Comparison of ENCODE assay signal across 24 mouse cellular contexts in the genomic region with DNA sequence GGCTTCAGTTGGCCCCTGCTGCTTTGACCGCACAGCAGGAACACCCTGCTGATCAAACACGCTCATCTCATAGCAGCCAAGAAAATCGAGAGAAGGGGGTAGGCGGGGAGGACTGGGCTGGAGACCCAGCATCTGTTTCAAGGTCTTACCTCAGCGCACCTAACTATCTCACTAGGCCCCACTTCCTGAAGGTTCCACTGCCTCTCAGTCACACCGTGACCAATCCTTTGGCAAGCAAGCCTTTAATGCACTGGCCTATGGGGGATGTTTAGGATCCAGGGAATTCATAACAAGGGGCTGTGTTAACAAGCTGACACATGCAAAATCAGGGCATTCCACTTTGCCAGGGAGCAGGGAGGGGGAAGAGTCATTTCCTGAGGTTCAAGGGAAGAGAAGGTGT.
DNase-seq lines count a peak whose midpoint lies in the region; ATAC-seq and TF ChIP-seq lines count a peak whose summit lies in the region.
"Had no signal": no experiment of that assay in that cellular context is flagged by ENCODE, and none has a peak within 500 bp of the region (broad histone marks: within the 10 kb centered on the region; RNA-seq: fewer than 3 reads in every experiment).

No protein-coding gene starts in this region.

- H3K9ac ChIP-seq in hindbrain, postnatal 0 days (replicated peaks; ENCODE audit: low read length): no peak overlapping the region
- H3K9ac ChIP-seq in embryonic facial prominence, embryonic 14.5 days (ENCODE audit: low read depth, low read length): no peak overlapping the region
- no peak overlapping the region for H3K9ac ChIP-seq in limb, embryonic 13.5 days
- H3K9ac ChIP-seq: forebrain, postnatal 0 days; liver, embryonic 12.5 days; liver, postnatal 0 days; stomach, embryonic 15.5 days had no signal

- no peaks in the 10 kb centered on the region for H3K36me3 ChIP-seq in hindbrain, embryonic 10.5 days
- no peaks in the 10 kb centered on the region for H3K36me3 ChIP-seq in hindbrain, postnatal 0 days (ENCODE audit: insufficient read depth, low read length)
- no peaks in the 10 kb centered on the region for H3K36me3 ChIP-seq in embryonic facial prominence, embryonic 10.5 days (replicated peaks)
- H3K36me3 ChIP-seq in embryonic facial prominence, embryonic 14.5 days (ENCODE audit: control insufficient read depth, insufficient read depth, low read length): no peaks in the 10 kb centered on the region
- no peaks in the 10 kb centered on the region for H3K36me3 ChIP-seq in limb, embryonic 13.5 days
- H3K36me3 ChIP-seq: liver, embryonic 12.5 days; stomach, embryonic 15.5 days had no signal

- peaks cover 22% of the 10 kb centered on the region for H3K4me1 ChIP-seq in hindbrain, embryonic 10.5 days (replicated peaks)
- H3K4me1 ChIP-seq in hindbrain, postnatal 0 days (ENCODE audit: insufficient read depth, low read length): no peaks in the 10 kb centered on the region
- H3K4me1 ChIP-seq in embryonic facial prominence, embryonic 10.5 days: peaks cover 37% of the 10 kb centered on the region
- H3K4me1 ChIP-seq in embryonic facial prominence, embryonic 14.5 days (ENCODE audit: control insufficient read depth, insufficient read depth, low read length): peaks cover 10% of the 10 kb centered on the region; the same call in 1 of the 2 replicates
- peaks cover 33% of the 10 kb centered on the region for H3K4me1 ChIP-seq in limb, embryonic 13.5 days
- H3K4me1 ChIP-seq: liver, embryonic 12.5 days; stomach, embryonic 15.5 days had no signal

- H3K4me2 ChIP-seq in hindbrain, postnatal 0 days (ENCODE audit: low read depth, low read length): no peak overlapping the region
- no peak overlapping the region for H3K4me2 ChIP-seq in embryonic facial prominence, embryonic 14.5 days (ENCODE audit: low read depth, low read length)
- H3K4me2 ChIP-seq in limb, embryonic 13.5 days (replicated peaks): no peak overlapping the region
- H3K4me2 ChIP-seq: liver, embryonic 12.5 days; stomach, embryonic 15.5 days had no signal

- H3K27me3 ChIP-seq in hindbrain, embryonic 10.5 days (ENCODE audit: insufficient read depth, poor library complexity, severe bottlenecking): peaks cover 7% of the 10 kb centered on the region
- no peaks in the 10 kb centered on the region for H3K27me3 ChIP-seq in hindbrain, postnatal 0 days (ENCODE audit: insufficient read depth, low read length)
- 0 out of 2 replicates have a peak, but pooled peaks cover 5% of the 10 kb centered on the region for H3K27me3 ChIP-seq in embryonic facial prominence, embryonic 10.5 days (replicated peaks; ENCODE audit: low read depth, poor library complexity, severe bottlenecking)
- no peaks in the 10 kb centered on the region for H3K27me3 ChIP-seq in embryonic facial prominence, embryonic 14.5 days (replicated peaks; ENCODE audit: control insufficient read depth, insufficient read depth, low read length)
- no peaks in the 10 kb centered on the region for H3K27me3 ChIP-seq in limb, embryonic 13.5 days
- H3K27me3 ChIP-seq: liver, embryonic 12.5 days; stomach, embryonic 15.5 days had no signal

- no peaks in the 10 kb centered on the region for H3K9me3 ChIP-seq in hindbrain, embryonic 10.5 days
- H3K9me3 ChIP-seq in hindbrain, postnatal 0 days (ENCODE audit: low read length): no peaks in the 10 kb centered on the region
- no peaks in the 10 kb centered on the region for H3K9me3 ChIP-seq in embryonic facial prominence, embryonic 10.5 days
- H3K9me3 ChIP-seq in embryonic facial prominence, embryonic 14.5 days (ENCODE audit: control insufficient read depth, low read length): no peaks in the 10 kb centered on the region
- H3K9me3 ChIP-seq in limb, embryonic 13.5 days: no peaks in the 10 kb centered on the region
- H3K9me3 ChIP-seq: liver, embryonic 12.5 days; stomach, embryonic 15.5 days had no signal

- peak overlapping the region; percentile 56; the same call in 1 of the 2 replicates for H3K27ac ChIP-seq in hindbrain, embryonic 10.5 days
- H3K27ac ChIP-seq in hindbrain, postnatal 0 days: no peak overlapping the region
- peak overlapping the region; percentile 42; the same call in 1 of the 2 replicates for H3K27ac ChIP-seq in embryonic facial prominence, embryonic 10.5 days (replicated peaks)
- H3K27ac ChIP-seq in embryonic facial prominence, embryonic 14.5 days (replicated peaks; ENCODE audit: low read depth, low read length): no peak overlapping the region
- H3K27ac ChIP-seq in limb, embryonic 13.5 days: no peak overlapping the region; the same call in 1 of the 2 replicates
- H3K27ac ChIP-seq: left cerebral cortex, adult 2 months; liver, embryonic 12.5 days; macrophage; stomach, embryonic 15.5 days had no signal

- 57% methylated on average over 6 of the region's 6 CpGs for WGBS in hindbrain, embryonic 10.5 days
- WGBS in hindbrain, postnatal 0 days: 47% methylated on average over 6 of the region's 6 CpGs
- WGBS in embryonic facial prominence, embryonic 10.5 days: 66% methylated on average over 6 of the region's 6 CpGs
- WGBS in embryonic facial prominence, embryonic 14.5 days: 52% methylated on average over 6 of the region's 6 CpGs
- WGBS in limb, embryonic 13.5 days: 47% methylated on average over 6 of the region's 6 CpGs

- no peak for TF ChIP-seq CTCF in hindbrain, postnatal 0 days (IDR thresholded peaks at IDR 0.05; ENCODE audit: low read depth)

- ATAC-seq in hindbrain, postnatal 0 days: no peak
- peak; percentile 65 for ATAC-seq in embryonic facial prominence, embryonic 14.5 days (ENCODE audit: low read depth)
- peak; percentile 28; the same call in 1 of the 2 replicates for ATAC-seq in limb, embryonic 13.5 days (ENCODE audit: low FRiP score, low read depth)
- ATAC-seq: CD4-positive, CD25-positive, alpha-beta regulatory T cell, adult 4 months; forebrain, postnatal 0 days; intestine, postnatal 0 days; liver, embryonic 12.5 days; liver, postnatal 0 days; lung, postnatal 0 days had no signal

- DNase-seq in hindbrain, embryonic 10.5 days (ENCODE audit: low spot score): no peak
- DNase-seq in hindbrain, postnatal 0 days (ENCODE audit: low spot score): no peak
- DNase-seq in embryonic facial prominence, embryonic 10.5 days (ENCODE audit: low spot score): no peak
- peak; percentile 49 for DNase-seq in embryonic facial prominence, embryonic 14.5 days (ENCODE audit: low spot score)
- DNase-seq in cerebellum, adult 11-12 months: no peak
- DNase-seq in cerebellum, adult 11 months: no peak
- DNase-seq: adrenal gland, postnatal 14 days; cerebellum, adult 2 months; cerebellum, postnatal 14 days; forebrain, postnatal 0 days; gastrocnemius, postnatal 10 days; heart, postnatal 4 days; kidney, postnatal 14 days; liver, postnatal 0 days; midbrain, embryonic 14.5 days; right cerebral cortex, postnatal 14 days had no signal

- no peak overlapping the region for H3K4me3 ChIP-seq in hindbrain, embryonic 10.5 days
- no peak overlapping the region for H3K4me3 ChIP-seq in hindbrain, postnatal 0 days (ENCODE audit: low read length)
- H3K4me3 ChIP-seq in embryonic facial prominence, embryonic 10.5 days: no peak overlapping the region
- no peak overlapping the region for H3K4me3 ChIP-seq in embryonic facial prominence, embryonic 14.5 days (ENCODE audit: low read depth, low read length)
- no peak overlapping the region for H3K4me3 ChIP-seq in limb, embryonic 13.5 days
- H3K4me3 ChIP-seq: left cerebral cortex, adult 2 months; liver, embryonic 12.5 days; stomach, embryonic 15.5 days had no signal

Comparison
In these comparisons a context has a peak if more than half of its experiments do, and no peak if none do; other contexts are left out.
1. H3K27ac ChIP-seq: peak in hindbrain, embryonic 10.5 days (single experiment) and embryonic facial prominence, embryonic 10.5 days (single experiment); none in hindbrain, postnatal 0 days (single experiment), embryonic facial prominence, embryonic 14.5 days (single experiment) and limb, embryonic 13.5 days (single experiment).